Mouse (Mus musculus) lung, adult 2 months (tissue): ENCODE measurements around the gene Ccdc88c. TPM values are rescaled to one million over a fixed set of nuclear protein-coding genes. Genes with fewer than 3 reads are reported as not detected.

Experiments used
- DNase-seq: peaks from one replicate; pipeline ENCODE4 v3.0.0; 2022
- H3K4me1 ChIP-seq: fragments of 200-500 bp; 2 replicates; pipeline ENCODE4 v1.6.1; 2011; ENCODE audit warnings: low read length; ENCODE audit not compliant: control insufficient read depth, insufficient read depth
- H3K4me3 ChIP-seq: fragments of 200-500 bp; replicated peaks from 2 replicates; pipeline ENCODE3; 2011; ENCODE audit warnings: low read depth, mild to moderate bottlenecking, control low read depth, low read length; ENCODE audit errors: extremely low read depth
- CTCF ChIP-seq: fragments of 200-500 bp; IDR thresholded peaks from 2 replicates; pipeline ENCODE4 v1.5.1; 2011; ENCODE audit warnings: mild to moderate bottlenecking, low read length, control low read depth; ENCODE audit not compliant: insufficient read depth
- POLR2A ChIP-seq: fragments of 200-500 bp; IDR thresholded peaks from 2 replicates; pipeline ENCODE4 v1.6.1; 2011; ENCODE audit warnings: low read depth, mild to moderate bottlenecking, control low read depth, low read length, borderline replicate concordance; ENCODE audit errors: extremely low read depth
- WGBS: fragments of 180-500 bp; shearing (Covaris S2); methylation state at CpG from one replicate; pipeline ENCODE4 v1.1.7; 2018; 5-methylcytosine and 5-hydroxymethylcytosine counted together
- polyA plus RNA-seq: library from polyadenylated mRNA; depleted of rRNA; stranded (reverse); fragments of >200 nt; gene quantifications from 2 replicates; pipeline ENCODE4 v1.2.3, GENCODE M21; 2012; rRNA removed

Gene Ccdc88c
- polyA plus RNA-seq, 1 experiment = 19.7 TPM

DNA sequence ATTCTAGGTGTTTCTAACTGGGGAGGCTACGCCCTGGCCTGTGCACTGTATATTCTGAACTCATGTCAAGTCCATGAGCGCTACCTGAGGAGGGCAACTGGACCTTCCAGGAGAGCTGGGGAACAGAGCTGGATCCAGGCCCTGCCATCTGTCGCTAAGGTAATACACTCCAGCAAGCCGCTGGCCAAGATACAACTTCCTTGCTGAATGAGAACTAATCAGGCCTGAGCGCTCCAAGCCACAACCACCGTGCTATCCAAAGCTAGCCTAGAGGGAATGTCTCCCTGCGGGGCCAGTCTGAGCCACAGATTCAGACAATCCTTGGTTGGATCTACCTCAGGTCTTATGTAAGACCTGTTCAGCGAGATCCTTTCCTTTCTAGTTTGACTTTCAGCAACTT lies 161.8 kb downstream of the Ccdc88c start:
- no peaks in the 10 kb centered on the region for H3K4me1 ChIP-seq

DNA sequence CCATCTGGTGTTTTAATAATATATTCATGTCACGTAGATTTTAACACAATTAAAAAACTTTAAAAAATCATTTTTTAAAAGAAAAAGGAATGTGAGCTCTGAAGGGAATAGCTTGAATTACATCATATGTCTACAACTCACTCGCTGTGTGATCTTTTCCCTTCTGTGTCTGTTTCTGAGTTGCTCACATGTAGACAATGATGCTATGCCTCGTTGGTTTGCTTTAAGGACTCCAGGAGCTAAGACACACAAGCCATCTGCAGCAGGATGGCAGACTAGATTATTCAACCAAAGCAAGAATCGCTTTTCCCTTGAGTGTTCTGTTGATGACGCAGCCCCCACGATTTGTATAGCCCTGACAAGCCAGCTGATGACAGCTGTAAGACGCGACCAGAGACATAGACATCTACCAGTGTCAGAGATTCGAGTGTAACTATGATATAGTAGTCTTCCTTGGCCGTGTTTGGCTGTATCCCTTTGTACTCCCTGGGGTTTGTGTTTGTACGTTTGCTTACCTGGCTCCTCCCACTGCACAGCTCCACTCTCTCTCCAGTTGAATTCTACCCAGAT lies 163.3 kb downstream of the Ccdc88c start:
- WGBS = 72% methylated on average over 11 of the region's 11 CpGs

More for the DNA sequence above, 161.8 kb downstream of the Ccdc88c start:
- DNase-seq = no peak
- H3K4me3 ChIP-seq = no peak overlapping the region
- 92% methylated on average over 8 of the region's 8 CpGs for WGBS
- TF ChIP-seq POLR2A = no peak

DNA sequence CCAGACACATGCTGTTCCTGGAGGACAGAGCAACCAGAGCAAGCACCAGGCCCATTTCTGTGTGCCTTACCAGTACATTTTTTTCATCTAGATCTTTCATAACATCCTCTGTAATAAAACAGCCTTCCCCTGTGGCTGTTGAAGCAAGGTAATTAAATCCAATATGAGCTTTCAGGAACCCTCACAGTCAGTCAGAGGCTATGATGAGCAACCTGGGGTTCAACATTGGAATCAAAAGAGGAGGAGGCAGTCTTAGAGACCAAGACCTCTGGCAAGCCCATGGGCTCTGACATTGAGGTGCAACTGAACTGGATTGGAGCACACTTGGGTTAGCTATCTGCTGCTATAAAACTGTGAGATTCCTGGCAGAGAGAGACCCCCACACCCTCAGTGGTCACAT lies 163.8 kb downstream of the Ccdc88c start:
- no peaks in the 10 kb centered on the region for H3K4me1 ChIP-seq
- TF ChIP-seq POLR2A (no peak), CTCF (no peak)
- H3K4me3 ChIP-seq = no peak overlapping the region
- no peak for DNase-seq

More for the DNA sequence above, 163.3 kb downstream of the Ccdc88c start:
- no peaks in the 10 kb centered on the region for H3K4me1 ChIP-seq
- H3K4me3 ChIP-seq = no peak overlapping the region
- no peak for TF ChIP-seq CTCF
- TF ChIP-seq POLR2A = no peak
- no peak for DNase-seq

DNA sequence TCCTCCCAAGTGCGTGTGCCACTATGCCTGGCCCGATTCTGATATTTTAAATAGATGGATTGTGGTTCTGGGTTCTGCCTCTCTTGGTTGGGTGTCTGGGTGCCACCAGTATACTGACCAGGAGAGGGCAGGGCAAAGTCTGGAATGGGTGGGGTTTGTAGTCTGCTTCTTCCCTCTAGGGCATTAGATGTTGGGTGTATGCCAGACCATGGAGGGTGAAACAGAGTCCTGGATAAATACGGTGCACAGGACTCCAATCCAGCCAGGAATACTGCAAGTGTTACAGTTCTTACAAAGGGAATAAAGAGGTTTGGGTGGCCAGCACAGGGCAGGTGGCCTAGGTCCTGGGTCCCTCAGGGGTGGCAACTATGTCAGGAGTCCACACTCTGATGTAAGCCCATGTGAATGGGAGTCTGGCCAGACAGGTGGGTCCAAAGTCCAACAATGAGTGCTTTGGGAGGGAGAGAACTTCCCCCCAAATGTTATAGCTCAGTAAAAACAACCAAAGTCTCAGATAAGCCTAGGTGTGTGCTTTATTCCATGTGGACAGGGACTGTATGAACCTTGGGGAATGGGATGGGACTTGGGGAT lies 165.9 kb downstream of the Ccdc88c start:
- no peak for DNase-seq
- TF ChIP-seq POLR2A (no peak), CTCF (no peak)
- 78% methylated on average over 3 of the region's 3 CpGs for WGBS
- no peaks in the 10 kb centered on the region for H3K4me1 ChIP-seq
- H3K4me3 ChIP-seq = no peak overlapping the region

DNA sequence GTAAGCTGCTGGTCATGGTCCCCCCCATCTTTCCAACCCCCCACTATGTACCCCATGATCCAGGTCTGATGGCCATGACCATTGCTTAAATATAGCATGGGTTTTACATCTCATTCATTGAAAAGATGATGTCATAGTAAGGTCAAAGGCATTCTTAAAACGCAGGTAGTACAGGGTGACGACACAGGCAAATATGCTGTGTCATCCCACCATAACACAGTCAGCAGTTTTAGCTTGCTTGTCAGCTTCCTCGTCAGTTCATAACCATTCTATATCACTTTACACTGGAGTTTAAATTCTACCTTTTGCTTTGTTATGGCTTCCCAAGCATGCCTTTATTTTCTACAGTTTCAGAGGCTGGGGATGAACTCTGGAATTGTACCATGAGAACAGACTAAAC lies 166.6 kb downstream of the Ccdc88c start:
- DNase-seq = no peak
- WGBS = 78% methylated on average over 3 of the region's 3 CpGs
- H3K4me1 ChIP-seq = no peaks in the 10 kb centered on the region
- TF ChIP-seq CTCF = no peak
- TF ChIP-seq POLR2A = no peak
- H3K4me3 ChIP-seq = no peak overlapping the region

Other genes with a start within 250 kb of the Ccdc88c start
- gene Dglucy, start 250.0 kb downstream of the Ccdc88c start, polyA plus RNA-seq = 6.4 and 6.5 TPM in 2 replicates
- gene Gpr68, start 120.9 kb downstream of the Ccdc88c start, polyA plus RNA-seq = 3.2 and 4.2 TPM in 2 replicates
- 10.4 and 12.4 TPM in 2 replicates for gene Ppp4r3a, start 54.6 kb upstream of the Ccdc88c start, polyA plus RNA-seq